Mouse (Mus musculus): ENCODE results near the gene Il22ra2.

- TF ChIP-seq CTCF (IDR thresholded peaks at IDR 0.05; ENCODE audit: control insufficient read depth, insufficient read depth, insufficient read length), result no peak
- no peak for TF ChIP-seq MYOD1 (IDR thresholded peaks at IDR 0.05; ENCODE audit: control insufficient read depth, insufficient read length, low read depth)
- no peak for TF ChIP-seq MAX (IDR thresholded peaks at IDR 0.05)
Measured at GRCm38 (mm10) chr10:19603231-19603630, 18.6 kb upstream of the Il22ra2 start.

All from C2C12 (cell line).